Mouse (Mus musculus) embryo, embryonic 11 days (tissue): ENCODE data around the gene Irgq.
A peak's percentile ranks its signal among the peaks of the same experiment; 100 is the strongest.
"Not testable (repeated sequence)": the region's sequence is repeated elsewhere in the genome, so short reads cannot be mapped to it uniquely, and the experiment has no call there.

Source experiments
- DNase-seq: peaks from one replicate; pipeline ENCODE4 v3.0.0-alpha.2; 2015

The Irgq gene

DNA sequence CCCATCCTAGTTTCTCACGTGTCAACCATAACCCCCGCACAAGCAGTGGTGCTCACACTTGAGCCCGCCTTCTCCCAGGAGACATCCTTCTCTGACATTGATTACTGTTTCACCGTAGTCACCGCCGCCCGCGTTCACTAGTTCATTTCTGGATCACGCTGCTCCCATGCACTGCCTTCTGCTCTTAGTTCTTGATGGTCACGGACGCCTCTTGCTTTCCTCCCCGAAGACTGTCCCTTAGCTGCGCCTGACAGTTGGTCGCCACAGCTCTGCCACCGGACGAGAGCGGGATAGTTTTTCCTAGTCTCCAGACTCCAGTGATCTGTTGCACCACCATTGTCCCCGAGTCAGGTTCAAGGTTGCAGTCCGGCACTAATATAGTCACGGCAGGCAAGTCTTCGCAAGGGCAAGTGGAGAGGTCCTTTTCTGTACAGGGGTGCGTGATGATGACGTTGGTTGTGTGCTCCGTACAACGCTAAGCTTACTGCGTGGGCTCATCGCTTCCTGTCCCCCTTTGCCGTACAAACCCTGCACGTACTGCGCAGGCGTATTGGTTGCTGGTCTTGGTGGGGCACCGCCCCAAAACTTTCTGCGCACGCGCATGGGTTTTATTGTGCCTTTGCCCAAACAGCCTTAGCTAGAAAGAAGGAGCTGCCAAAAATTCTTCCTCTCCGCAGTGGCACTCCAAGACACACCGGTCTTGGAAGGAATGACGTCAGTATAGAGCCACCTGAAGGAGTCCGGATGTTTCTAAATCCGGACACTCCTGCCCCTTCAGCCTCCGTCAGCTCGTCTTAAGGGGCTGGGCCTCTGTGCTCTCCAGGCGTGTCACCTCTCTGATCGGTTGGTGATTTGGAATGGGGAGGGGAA lies at the start of gene Irgq:
Gene Irgq (plus strand): TSS at position 628 of the 870 bp plus-strand sequence.
- peak; percentile 99 for DNase-seq

DNA sequence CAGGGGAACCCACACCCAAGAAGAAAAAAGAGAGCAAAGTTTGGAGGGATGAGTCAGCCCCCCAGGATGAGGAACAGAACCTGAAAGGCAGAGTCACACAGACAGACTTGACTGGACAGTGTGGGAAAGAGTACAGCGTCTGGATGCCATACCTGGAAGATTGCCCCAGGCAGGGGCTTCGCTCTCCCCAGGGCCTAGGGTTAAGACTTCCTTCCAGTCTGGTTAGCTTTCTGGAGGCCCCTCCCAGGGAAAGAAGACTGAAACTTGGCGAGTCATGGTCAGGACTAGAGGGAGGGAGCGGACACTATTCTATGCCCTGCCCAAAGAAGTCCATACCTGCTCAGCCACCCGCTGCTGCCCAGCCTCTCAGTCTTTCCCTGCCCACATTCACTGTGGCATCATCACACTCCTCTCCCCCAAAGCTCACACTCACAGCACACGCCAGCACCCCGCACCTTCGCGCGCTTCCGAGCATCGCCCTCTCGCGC lies 49.5 kb upstream of the Irgq start:
- DNase-seq, result no peak

- peak; percentile 91 for DNase-seq
Measured at GRCm38 (mm10) chr7:24481474-24482207, 48.8 kb upstream of the Irgq start, which contains the start of gene Cadm4. Cadm4 (plus strand) TSS chr7:24482023.

GRCm38 (mm10) chr7:24482208-24483020 lies 48.1 kb upstream of the Irgq start:
- no peak for DNase-seq

DNA sequence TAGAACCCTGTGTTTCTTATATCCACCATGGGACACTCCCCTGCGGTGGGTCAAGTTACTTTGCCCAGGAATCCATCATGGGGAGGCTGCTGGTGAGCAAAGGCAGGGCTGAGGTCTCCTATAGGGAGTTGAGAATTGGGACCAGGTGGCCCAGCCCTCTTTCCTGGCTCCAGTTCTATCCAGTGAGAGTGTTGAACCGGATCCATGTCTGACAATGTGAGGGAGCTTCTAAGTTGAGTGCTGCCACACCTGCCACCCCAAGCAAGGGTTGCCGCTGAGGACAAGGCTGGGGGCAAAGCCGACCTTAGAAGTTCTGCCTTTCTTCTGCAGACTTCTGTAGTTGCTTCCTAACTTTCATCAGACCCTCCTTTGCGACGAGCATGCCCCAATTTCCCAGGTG lies 47.2 kb upstream of the Irgq start:
- not testable (repeated sequence) for DNase-seq

- DNase-seq, result no peak
Measured at GRCm38 (mm10) chr7:24485481-24485880, 45.0 kb upstream of the Irgq start.

DNA sequence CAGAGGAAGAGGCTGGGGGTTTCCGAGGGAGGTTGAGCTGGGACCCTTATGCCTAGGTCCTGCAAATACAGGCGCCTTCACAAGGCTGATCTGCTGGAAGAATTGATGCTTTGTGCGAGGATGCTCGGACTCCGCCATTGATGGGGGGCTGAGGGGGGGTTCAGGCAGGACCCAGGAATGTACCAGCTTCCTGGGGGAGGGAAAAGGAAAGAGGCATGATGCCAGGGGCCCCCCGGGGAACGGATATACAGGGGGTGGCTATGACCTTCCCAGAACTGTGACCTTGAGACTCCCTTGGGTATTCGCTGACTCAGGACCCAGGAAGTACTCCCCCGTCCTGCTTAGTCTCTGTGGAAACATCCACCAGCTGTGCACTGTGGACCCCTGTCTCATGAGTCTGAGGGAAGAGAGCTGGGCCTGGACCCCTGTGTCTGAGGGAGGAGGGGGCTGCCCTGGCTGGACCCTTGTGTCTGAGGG lies 43.8 kb upstream of the Irgq start:
- peak; percentile 37 for DNase-seq

- DNase-seq, result no peak
Measured at GRCm38 (mm10) chr7:24487403-24487802, 43.1 kb upstream of the Irgq start.

GRCm38 (mm10) chr7:24488303-24488702 lies 42.2 kb upstream of the Irgq start:
- DNase-seq, result no peak

GRCm38 (mm10) chr7:24499856-24500577 lies 30.5 kb upstream of the Irgq start:
- peak; percentile 66 for DNase-seq

DNA sequence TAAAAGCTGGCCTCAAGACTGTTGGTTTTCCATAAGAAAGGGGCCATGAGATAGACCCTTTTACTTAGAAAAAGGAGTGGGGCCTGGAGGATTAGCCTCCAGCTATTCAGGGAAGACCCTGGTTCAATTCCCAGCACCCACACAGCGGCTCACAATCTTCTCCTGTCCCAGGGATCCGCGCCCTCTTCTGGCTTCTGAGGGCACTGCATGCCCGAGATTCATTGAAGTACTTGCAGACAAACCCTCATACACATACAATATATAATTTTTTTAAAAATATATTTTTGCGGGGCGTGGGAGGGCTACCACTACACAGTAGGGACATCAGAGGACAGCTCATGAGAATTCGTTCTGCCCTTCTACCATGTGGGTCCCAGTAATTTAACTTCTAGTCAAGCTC lies 29.6 kb upstream of the Irgq start:
- DNase-seq, result peak; percentile 55

GRCm38 (mm10) chr7:24501492-24501891 lies 29.0 kb upstream of the Irgq start:
- DNase-seq, result no peak

DNA sequence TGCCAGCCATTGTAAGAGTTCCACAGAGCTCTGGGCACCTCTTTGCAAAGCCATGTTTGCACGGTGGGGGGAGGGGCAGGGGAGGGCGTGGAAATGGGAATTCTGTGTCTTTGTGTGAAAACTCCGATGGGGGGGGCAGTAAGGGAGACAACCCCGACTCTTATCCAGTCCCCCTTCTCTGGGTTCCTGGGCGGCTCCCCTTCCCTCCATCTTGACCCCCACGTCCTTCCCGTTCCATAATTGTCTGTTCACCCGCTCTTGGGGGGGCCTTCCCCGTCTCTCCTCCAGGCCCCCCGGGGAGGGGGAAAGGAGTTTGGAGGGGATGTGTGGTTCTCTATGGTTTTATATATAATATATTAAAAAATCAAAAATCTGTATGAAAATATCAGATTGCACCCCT lies 26.5 kb upstream of the Irgq start:
- peak; percentile 33 for DNase-seq

DNA sequence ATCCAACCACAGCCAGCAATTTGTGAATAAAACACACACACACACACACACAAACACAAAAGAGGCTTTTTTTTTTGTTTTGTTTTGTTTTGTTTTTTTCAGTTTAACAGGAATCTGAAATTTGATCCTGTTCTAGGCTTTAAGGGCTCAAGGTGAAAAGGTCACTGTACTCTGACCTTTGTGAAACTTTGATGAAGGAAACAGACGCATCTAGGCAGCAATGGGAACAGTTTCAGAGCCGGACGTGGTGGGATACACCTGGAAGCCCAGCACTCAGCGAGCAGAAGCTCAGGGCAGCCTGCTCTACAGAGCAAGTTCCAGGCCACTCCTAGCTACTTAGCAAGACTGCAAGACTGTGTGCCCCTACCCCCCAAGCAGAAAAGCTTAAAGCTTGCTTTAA lies 25.6 kb upstream of the Irgq start:
- peak; percentile 40 for DNase-seq

GRCm38 (mm10) chr7:24505447-24506064 lies 24.9 kb upstream of the Irgq start:
- no peak for DNase-seq

GRCm38 (mm10) chr7:24506065-24506459 lies 24.4 kb upstream of the Irgq start:
- DNase-seq, result no peak

GRCm38 (mm10) chr7:24506476-24506837 lies 24.0 kb upstream of the Irgq start:
- no peak for DNase-seq

DNA sequence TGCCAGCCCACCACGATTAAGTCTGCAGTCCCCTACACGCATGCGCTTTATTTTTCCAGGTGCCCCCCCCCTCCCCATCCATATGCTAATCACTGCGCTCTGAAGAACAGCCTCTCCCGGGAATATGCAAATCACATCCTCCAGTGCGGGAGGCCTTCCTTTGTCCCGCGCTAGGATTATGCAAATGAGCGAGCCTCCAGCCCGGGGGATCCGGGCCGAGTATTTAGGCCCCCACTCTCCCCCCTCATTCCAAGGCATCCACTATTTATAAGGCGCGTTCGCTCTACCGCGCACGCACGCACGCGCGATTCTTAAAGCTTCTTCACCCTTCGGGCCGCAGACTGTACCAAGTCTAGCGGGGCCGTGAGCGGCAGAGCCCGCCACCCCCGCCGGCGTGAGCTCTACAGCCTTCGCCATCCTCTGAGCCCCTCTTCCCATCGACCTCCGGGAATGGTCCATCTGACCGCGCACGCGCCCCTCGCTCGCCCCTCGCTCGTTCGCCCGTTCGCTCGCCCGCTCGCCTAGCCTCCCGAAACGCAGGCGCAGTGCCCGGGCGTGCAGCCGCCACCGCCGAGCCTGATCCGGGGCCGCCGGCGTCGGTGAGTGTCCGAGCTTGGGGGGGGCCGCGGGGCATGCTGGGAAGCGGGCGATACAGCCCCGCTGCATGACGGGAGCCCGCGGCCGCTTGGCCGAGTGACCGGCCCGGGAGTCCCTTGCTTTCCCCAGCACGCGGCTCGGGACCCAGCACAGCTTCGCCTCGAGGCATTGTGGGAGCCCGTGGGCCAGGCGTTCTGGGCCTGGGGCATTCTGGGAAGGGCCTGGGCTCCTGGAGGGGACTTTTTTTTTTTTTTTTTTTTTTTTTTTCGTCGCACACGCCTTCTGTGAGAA lies 23.4 kb upstream of the Irgq start, which contains the start of gene Zfp428:
Gene Zfp428 (plus strand): TSS at position 169 of the 888 bp plus-strand sequence.
- DNase-seq, result peak; percentile 95

GRCm38 (mm10) chr7:24507726-24508114 lies 22.8 kb upstream of the Irgq start:
- DNase-seq, result no peak

GRCm38 (mm10) chr7:24512355-24512754 lies 18.1 kb upstream of the Irgq start, which contains the start of gene AC161166.1:
AC161166.1 (minus strand) TSS chr7:24512455.
- DNase-seq, result no peak
